Mouse (Mus musculus) bone marrow macrophage, adult 2 months (primary cell): ENCODE data around the gene Epas1.

Experiments used
- CTCF ChIP-seq: IDR thresholded peaks from 2 replicates; pipeline ENCODE4 v1.5.1; 2012; ENCODE audit warnings: low read depth, mild to moderate bottlenecking, low read length, moderate library complexity
- POLR2A ChIP-seq: IDR thresholded peaks from 2 replicates; pipeline ENCODE4 v1.6.1; 2012; ENCODE audit warnings: mild to moderate bottlenecking, low read depth, low read length, borderline replicate concordance

DNA sequence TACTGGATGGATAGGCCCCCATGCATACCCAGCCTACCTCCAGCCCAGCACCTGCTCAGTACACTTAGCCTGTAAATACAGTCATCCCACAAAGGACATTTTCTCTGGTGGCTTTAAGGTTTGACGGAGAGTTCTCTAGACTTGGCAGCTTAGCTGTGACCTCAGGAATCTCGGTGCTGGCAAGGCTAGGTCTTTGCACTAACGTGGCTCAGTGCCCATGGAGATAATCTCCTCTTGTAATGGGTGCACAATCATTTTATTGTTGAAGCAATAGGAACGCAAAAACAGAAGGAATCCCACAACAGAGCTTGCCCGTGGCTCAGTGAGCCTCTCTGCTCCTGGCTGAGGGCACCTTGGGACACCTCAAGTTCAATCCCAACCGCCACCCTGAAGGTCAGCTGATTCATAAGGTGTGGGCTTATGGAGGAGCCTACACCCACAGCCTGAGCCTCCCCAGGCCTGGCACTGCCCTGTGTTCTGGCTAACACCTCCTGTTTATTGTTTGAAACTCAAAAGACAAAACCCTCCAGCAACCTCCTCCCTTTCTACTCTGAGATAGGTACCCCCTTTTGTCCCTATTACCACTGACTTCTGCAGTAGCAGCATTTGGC lies 27.3 kb downstream of the Epas1 start:
- no peak for TF ChIP-seq CTCF
- TF ChIP-seq POLR2A, result no peak
